Mouse (Mus musculus) forebrain, embryonic 15.5 days (tissue): ENCODE measurements around the gene Cops7a. TPM values are rescaled to one million over a fixed set of nuclear protein-coding genes. Genes with fewer than 3 reads are reported as not detected.

Source experiments
- ATAC-seq: fragments of 200-750 bp; cut with Nextera tagmentation; replicated peaks from 2 replicates; pipeline ENCODE4 v1.8.0; 2017; ENCODE audit warnings: mild to moderate bottlenecking, moderate TSS enrichment, moderate library complexity
- H3K27ac ChIP-seq: fragments of 300-500 bp; sonication (generic); replicated peaks from 2 replicates; pipeline ENCODE4 v1.5.1; 2015; ENCODE audit warnings: mild to moderate bottlenecking, inconsistent platforms
- H3K27me3 ChIP-seq: fragments of 300-500 bp; sonication (generic); 2 replicates; pipeline ENCODE4 v1.6.1; 2015; ENCODE audit warnings: inconsistent platforms
- H3K36me3 ChIP-seq: fragments of 300-500 bp; sonication (generic); 2 replicates; pipeline ENCODE4 v1.6.1; 2015; ENCODE audit warnings: mild to moderate bottlenecking, inconsistent platforms
- H3K4me1 ChIP-seq: fragments of 300-500 bp; sonication (generic); 2 replicates; pipeline ENCODE4 v1.6.1; 2015; ENCODE audit warnings: inconsistent platforms
- H3K4me2 ChIP-seq: fragments of 300-500 bp; sonication (generic); replicated peaks from 2 replicates; pipeline ENCODE4 v1.6.1; 2015; ENCODE audit warnings: mild to moderate bottlenecking, inconsistent platforms
- H3K4me3 ChIP-seq: fragments of 300-500 bp; sonication (generic); 2 replicates; pipeline ENCODE4 v1.5.1; 2015; ENCODE audit warnings: mild to moderate bottlenecking, inconsistent platforms
- H3K9ac ChIP-seq: fragments of 300-500 bp; sonication (generic); replicated peaks from 2 replicates; pipeline ENCODE4 v1.6.1; 2015; ENCODE audit warnings: mild to moderate bottlenecking, inconsistent platforms
- H3K9me3 ChIP-seq: fragments of 300-500 bp; sonication (generic); 2 replicates; pipeline ENCODE4 v1.6.1; 2016; ENCODE audit warnings: inconsistent platforms
- WGBS: fragments of 180-500 bp; shearing (Covaris S2); methylation state at CpG from one replicate; pipeline ENCODE4 v1.1.7; 2015; ENCODE audit warnings: mixed read lengths; 5-methylcytosine and 5-hydroxymethylcytosine counted together
- polyA plus RNA-seq: library from polyadenylated mRNA; unstranded; fragments of >200 nt; fragmentation: Nextera tagmentation; extraction: Ambion mirVana; gene quantifications from 2 replicates; pipeline ENCODE4 v1.2.1, GENCODE M21; 2015

Gene Cops7a
- polyA plus RNA-seq, 1 experiment from 2014 or later: 90.2 TPM

DNA sequence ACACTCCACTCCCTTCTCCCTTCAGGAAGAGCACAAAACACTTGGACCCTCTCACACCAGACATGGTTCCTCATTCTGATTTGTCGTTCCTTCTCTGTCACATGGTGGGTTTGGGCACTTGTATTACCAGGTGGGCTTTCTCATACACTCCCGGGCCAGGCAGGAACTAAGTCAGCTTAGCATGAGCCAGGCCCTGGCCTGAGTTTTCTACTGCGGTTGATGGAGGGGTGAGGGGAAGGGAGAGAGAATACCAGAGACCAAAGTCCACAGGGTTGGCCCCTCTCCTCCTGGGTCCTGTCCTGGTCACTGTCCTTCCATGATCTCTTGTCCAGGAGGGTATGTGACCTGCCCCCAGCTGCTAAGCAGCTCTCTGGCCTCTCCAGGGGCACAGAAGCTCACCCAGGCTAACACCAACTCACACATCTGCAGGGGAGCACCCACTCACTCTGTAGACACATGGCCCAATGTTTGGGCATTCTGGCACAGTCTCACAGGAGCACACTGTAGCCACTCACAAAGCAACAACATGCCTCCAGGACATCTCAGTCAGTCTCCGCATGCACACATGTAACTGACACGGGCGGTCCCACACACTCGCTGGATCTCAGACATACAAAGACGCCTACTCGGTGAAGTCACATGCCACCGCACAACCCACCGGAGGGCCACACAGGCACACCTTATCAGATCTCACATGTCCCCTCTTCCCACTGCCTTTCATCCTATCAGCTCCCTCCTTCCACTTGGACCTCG, 49.2 kb downstream of the Cops7a start:
- H3K27ac ChIP-seq: peak overlapping the region; percentile 100

DNA sequence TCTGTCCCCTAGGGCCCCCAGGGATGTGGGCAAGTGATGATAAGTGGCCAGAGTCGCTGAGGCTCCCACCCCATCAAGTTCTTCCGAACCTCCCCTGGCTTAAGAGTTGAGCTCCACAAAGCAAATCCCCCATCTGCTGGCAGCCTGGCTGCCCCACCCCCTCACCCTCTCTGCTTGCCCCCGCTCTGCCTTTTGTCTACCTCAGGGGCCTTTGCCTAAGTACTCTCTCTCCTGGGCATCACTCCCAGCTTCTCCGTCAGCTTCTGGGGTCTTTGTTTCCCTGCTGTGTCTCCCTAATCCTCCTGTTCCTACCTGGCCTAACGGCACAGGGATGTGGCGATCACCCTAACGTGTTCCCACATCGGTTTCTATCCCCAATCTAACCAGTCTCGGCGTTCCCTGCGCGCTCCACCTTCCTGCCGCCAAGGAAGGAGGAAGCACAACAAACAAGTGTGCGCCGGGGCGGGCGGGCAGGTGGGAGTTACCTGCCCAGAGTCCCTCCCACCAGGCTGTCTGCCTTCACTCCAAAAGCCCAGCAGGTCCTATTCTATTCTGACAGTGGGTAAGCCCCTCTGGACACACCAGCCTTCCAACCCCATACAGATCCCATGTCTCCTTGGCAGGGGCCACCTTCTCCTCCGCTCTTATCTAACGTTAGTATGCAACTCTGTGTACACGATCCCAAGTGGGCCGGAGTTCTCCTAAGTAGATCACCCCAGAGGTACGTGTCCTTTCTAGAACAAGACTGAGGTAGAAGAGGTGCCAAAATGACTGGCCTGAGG, 50.0 kb downstream of the Cops7a start:
- Histone ChIP-seq H3K4me2 (peak overlapping the region; percentile 97), H3K9me3 (no peaks in the 10 kb centered on the region), H3K9ac (peak overlapping the region; percentile 100), H3K36me3 (peaks cover 27% of the 10 kb centered on the region), H3K4me1 (peaks cover 44% of the 10 kb centered on the region), H3K4me3 (peak overlapping the region; percentile 94), H3K27ac (peak overlapping the region; percentile 100), H3K27me3 (no peaks in the 10 kb centered on the region)
- ATAC-seq: no peak
- 5% methylated on average over 22 of the region's 22 CpGs for WGBS

More for the DNA sequence above, 49.2 kb downstream of the Cops7a start:
- ATAC-seq: no peak
- peaks cover 51% of the 10 kb centered on the region for H3K4me1 ChIP-seq
- peak overlapping the region; percentile 100 for H3K9ac ChIP-seq
- no peaks in the 10 kb centered on the region for H3K27me3 ChIP-seq
- peak overlapping the region; percentile 94 for H3K4me3 ChIP-seq
- H3K4me2 ChIP-seq: peak overlapping the region; percentile 97
- H3K36me3 ChIP-seq: peaks cover 27% of the 10 kb centered on the region
- under 1% methylated on average over 12 of the region's 12 CpGs for WGBS
- no peaks in the 10 kb centered on the region for H3K9me3 ChIP-seq

DNA sequence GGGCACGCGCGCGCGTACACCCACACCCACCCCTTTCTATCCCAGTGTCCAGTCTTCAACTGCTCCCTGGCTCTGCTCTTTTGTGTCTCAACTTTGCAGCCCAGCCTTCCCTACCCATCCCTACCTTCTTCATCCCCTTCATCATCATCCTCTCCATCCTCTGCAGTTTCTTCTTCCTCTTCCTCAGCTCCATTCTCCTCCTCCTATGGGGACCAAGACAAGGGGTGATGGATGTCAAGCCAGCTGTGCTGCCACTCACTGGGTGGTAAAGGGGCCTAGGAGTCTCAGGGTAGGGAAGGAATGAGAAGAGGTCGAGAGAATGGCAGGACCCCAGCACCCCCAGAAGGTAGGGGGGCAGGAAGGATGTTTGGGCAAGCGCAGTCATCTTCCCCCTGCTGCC, 50.8 kb downstream of the Cops7a start:
- peaks cover 47% of the 10 kb centered on the region for H3K4me1 ChIP-seq
- H3K27ac ChIP-seq: peak overlapping the region; percentile 100
- H3K4me2 ChIP-seq: peak overlapping the region; percentile 97
- H3K9ac ChIP-seq: peak overlapping the region; percentile 100
- ATAC-seq: no peak
- peak overlapping the region; percentile 94 for H3K4me3 ChIP-seq
- WGBS: 83% methylated on average over 7 of the region's 7 CpGs
- H3K9me3 ChIP-seq: no peaks in the 10 kb centered on the region
- H3K36me3 ChIP-seq: peaks cover 27% of the 10 kb centered on the region
- H3K27me3 ChIP-seq: no peaks in the 10 kb centered on the region

DNA sequence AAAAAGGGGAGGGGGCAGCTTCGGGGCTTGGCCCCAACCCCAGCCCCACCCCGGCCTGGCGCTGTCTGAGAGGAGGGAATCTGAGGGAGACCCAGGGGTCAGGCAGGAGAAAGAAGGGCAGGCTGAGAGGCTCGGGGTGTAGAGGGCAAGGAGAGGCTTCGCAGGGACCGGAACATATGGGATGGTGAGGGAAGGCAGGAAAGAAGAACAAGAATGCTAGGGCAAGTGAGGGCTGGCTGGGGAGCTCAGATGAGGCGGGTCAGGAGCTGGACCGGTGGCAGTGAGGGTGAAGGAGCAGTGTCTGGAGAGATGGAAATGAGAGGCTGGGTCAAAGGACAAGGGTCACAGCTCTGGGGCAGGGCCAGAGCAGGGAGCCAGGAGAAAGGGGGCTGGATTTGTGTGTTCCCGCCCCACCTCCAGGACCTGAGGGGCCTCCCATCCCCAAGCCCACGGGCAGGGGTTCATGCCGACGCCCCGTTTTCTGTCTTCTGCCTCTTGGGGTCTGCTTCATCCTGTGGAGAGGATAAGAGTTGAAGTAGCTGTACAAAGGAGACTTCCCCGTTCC, 51.5 kb downstream of the Cops7a start:
- peaks cover 27% of the 10 kb centered on the region for H3K36me3 ChIP-seq
- H3K27me3 ChIP-seq: no peaks in the 10 kb centered on the region
- peaks cover 42% of the 10 kb centered on the region for H3K4me1 ChIP-seq
- no peak overlapping the region for H3K4me2 ChIP-seq
- peak overlapping the region; percentile 100 for H3K27ac ChIP-seq
- 72% methylated on average over 14 of the region's 14 CpGs for WGBS
- peak overlapping the region; percentile 100; the same call in 1 of the 2 replicates for H3K9ac ChIP-seq
- no peak for ATAC-seq
- H3K9me3 ChIP-seq: no peaks in the 10 kb centered on the region
- H3K4me3 ChIP-seq: peak overlapping the region; percentile 94; the same call in 1 of the 2 replicates

DNA sequence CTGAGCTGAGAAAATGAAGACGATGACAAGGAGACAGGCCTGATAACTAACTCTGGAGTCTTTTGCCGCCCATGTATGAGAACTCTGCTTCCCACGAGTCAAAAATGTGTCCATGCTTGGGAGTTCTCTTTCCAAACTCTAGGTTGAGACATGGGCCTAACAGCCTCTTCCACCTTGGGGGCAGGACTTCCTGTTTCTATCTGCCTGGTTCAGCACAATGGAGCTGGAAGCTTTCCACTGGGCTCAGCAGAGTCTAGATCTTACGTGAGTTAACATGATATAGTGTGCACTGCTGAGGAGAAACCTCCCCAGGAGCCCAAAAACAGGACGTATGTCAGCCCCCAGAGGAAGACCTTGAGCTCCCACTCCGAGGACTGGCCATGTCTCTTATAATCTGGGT, 52.1 kb downstream of the Cops7a start:
- no peak overlapping the region for H3K4me3 ChIP-seq
- no peak for ATAC-seq
- H3K27me3 ChIP-seq: no peaks in the 10 kb centered on the region
- WGBS: 74% methylated on average over 6 of the region's 6 CpGs
- no peak overlapping the region for H3K4me2 ChIP-seq
- H3K4me1 ChIP-seq: peaks cover 37% of the 10 kb centered on the region
- no peak overlapping the region for H3K9ac ChIP-seq
- H3K27ac ChIP-seq: peak overlapping the region; percentile 100
- H3K36me3 ChIP-seq: peaks cover 27% of the 10 kb centered on the region
- H3K9me3 ChIP-seq: no peaks in the 10 kb centered on the region

DNA sequence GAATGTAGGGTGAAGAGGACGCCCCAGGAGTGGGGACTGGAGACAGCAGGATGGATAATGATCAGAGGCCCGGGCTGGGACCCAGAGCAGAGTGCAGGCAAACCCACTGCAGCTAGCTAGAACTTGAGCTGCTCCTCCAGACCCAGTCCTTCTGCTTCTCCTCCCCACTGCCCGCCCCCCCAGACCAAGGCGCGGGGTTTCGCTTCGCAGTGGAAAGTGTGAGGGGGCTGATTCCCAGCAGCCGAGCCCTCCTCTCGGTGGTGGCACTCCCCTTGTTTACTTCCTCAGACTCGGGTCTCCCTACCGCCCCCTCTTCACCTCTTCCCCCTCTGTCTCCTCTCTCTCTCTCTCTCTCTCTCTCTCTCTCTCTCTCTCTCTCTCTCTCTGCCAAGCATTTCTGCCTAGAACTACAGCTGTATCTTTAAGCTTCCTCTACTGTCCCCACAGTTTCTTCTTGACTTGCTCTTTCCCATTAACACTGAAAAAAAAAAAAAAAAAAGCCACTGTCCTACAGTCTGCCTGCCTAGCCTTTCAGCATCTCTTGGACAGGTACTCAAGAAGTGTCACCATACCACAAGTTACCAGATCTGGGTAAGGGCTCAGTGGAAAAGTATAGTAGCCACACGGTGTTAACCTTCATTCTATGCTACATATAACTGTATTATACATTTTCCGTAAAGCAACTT, 53.7 kb downstream of the Cops7a start, which contains the start of gene Lag3:
Lag3 (minus strand) TSS at position 173 of the 686 bp plus-strand sequence.
- no peaks in the 10 kb centered on the region for H3K9me3 ChIP-seq
- H3K27me3 ChIP-seq: no peaks in the 10 kb centered on the region
- H3K4me2 ChIP-seq: no peak within 1 kb of the TSS
- ATAC-seq: no peak
- H3K27ac ChIP-seq: peak within 1 kb of the TSS; percentile 100; the same call in 1 of the 2 replicates
- H3K4me3 ChIP-seq: no peak within 1 kb of the TSS
- H3K9ac ChIP-seq: no peak within 1 kb of the TSS
- peaks cover 34% of the 10 kb centered on the region for H3K4me1 ChIP-seq
- peaks cover 27% of the 10 kb centered on the region for H3K36me3 ChIP-seq
- WGBS: 20% methylated on average over 13 of the region's 13 CpGs

DNA sequence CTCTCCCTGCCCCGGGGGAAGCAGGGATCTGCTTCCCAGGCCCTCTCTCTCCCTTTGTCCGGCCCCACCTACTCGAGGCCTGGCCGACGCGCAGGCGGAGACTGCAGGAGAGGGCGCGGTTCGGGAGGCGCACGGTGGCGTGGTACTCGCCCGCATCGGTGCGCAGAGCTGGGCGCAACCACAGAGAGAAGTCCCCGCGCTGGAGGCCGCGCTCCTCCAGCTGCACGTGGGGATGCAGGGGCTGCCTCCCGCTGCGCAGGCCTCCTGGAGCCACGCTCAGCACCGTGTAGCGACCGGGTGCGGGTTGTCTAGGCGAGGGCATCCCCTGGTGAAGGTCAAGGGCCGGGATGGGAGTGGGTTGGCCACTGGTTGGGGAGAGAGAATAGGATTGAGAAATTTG, 55.3 kb downstream of the Cops7a start:
- H3K27ac ChIP-seq: no peak overlapping the region
- H3K9ac ChIP-seq: no peak overlapping the region; the same call in 1 of the 2 replicates
- peaks cover 31% of the 10 kb centered on the region for H3K4me1 ChIP-seq
- H3K4me3 ChIP-seq: peak overlapping the region; percentile 10; the same call in 1 of the 2 replicates
- WGBS: 4% methylated on average over 32 of the region's 32 CpGs
- no peaks in the 10 kb centered on the region for H3K9me3 ChIP-seq
- peak; percentile 12 for ATAC-seq
- H3K27me3 ChIP-seq: no peaks in the 10 kb centered on the region
- H3K4me2 ChIP-seq: peak overlapping the region; percentile 22
- H3K36me3 ChIP-seq: peaks cover 27% of the 10 kb centered on the region

Other genes starting within 250 kb of the Cops7a start
- 3.2 and 4.4 TPM in 2 replicates for gene Ptpn6, start 226.8 kb downstream of the Cops7a start, polyA plus RNA-seq
- 652 and 676 TPM in 2 replicates for gene Grcc10, start 224.2 kb downstream of the Cops7a start, polyA plus RNA-seq
- gene Gm45234, start 209.5 kb downstream of the Cops7a start, polyA plus RNA-seq: not detected in 2 replicates
- gene Atn1, start 209.0 kb downstream of the Cops7a start, polyA plus RNA-seq: 22.3 and 24.5 TPM in 2 replicates
- gene Eno2, start 195.9 kb downstream of the Cops7a start, polyA plus RNA-seq: 40.1 and 44.2 TPM in 2 replicates
- 3.7 and 4.8 TPM in 2 replicates for gene Lrrc23, start 185.8 kb downstream of the Cops7a start, polyA plus RNA-seq
- gene Spsb2, start 156.9 kb downstream of the Cops7a start, polyA plus RNA-seq: 4.4 and 5.0 TPM in 2 replicates
- gene Tpi1, start 151.2 kb downstream of the Cops7a start, polyA plus RNA-seq: 352 and 365 TPM in 2 replicates
- 194 and 200 TPM in 2 replicates for gene Usp5, start 136.1 kb downstream of the Cops7a start, polyA plus RNA-seq
- 100 and 106 TPM in 2 replicates for gene Cdca3, start 136.0 kb downstream of the Cops7a start, polyA plus RNA-seq
- 0.23 and 1.8 TPM in 2 replicates for gene Gnb3, start 125.3 kb downstream of the Cops7a start, polyA plus RNA-seq
- 15.3 and 15.7 TPM in 2 replicates for gene P3h3, start 107.8 kb downstream of the Cops7a start, polyA plus RNA-seq
- 25.2 and 25.9 TPM in 2 replicates for gene Gpr162, start 101.6 kb downstream of the Cops7a start, polyA plus RNA-seq
- 0.15 TPM in 1 of 2 replicates, not detected in the other for gene Cd4, start 77.3 kb downstream of the Cops7a start, polyA plus RNA-seq
- gene Lag3, start 53.8 kb downstream of the Cops7a start, polyA plus RNA-seq: 2.6 and 3.3 TPM in 2 replicates
- 772 and 823 TPM in 2 replicates for gene Ptms, start 45.4 kb downstream of the Cops7a start, polyA plus RNA-seq
- 507 and 513 TPM in 2 replicates for gene Mlf2, start 34.2 kb downstream of the Cops7a start, polyA plus RNA-seq
- 29.9 and 30.4 TPM in 2 replicates for gene Pianp, start 31.2 kb upstream of the Cops7a start, polyA plus RNA-seq
- gene Zfp384, start 43.6 kb upstream of the Cops7a start, polyA plus RNA-seq: 16.7 and 21.7 TPM in 2 replicates
- 207 and 211 TPM in 2 replicates for gene Ing4, start 74.2 kb upstream of the Cops7a start, polyA plus RNA-seq
- gene Acrbp, start 84.2 kb upstream of the Cops7a start, polyA plus RNA-seq: 21.9 and 26.2 TPM in 2 replicates
- 0.50 and 0.71 TPM in 2 replicates for gene Lpar5, start 102.4 kb upstream of the Cops7a start, polyA plus RNA-seq
- gene Chd4, start 130.4 kb upstream of the Cops7a start, polyA plus RNA-seq: 98.9 and 112 TPM in 2 replicates
- gene Nop2, start 166.4 kb upstream of the Cops7a start, polyA plus RNA-seq: 51.1 and 51.8 TPM in 2 replicates
- 18.9 and 21.0 TPM in 2 replicates for gene Iffo1, start 179.7 kb upstream of the Cops7a start, polyA plus RNA-seq
- gene Gapdh, start 200.9 kb upstream of the Cops7a start, polyA plus RNA-seq: 1,461 and 1,493 TPM in 2 replicates
- 98.5 and 99.5 TPM in 2 replicates for gene Ncapd2, start 226.2 kb upstream of the Cops7a start, polyA plus RNA-seq
- 155 and 158 TPM in 2 replicates for gene Mrpl51, start 226.3 kb upstream of the Cops7a start, polyA plus RNA-seq